Mouse (Mus musculus): Measurements from ENCODE around the gene Foxred2. TPM values are rescaled to one million over a fixed set of nuclear protein-coding genes. Genes with fewer than 3 reads are reported as not detected.

Foxred2 gene
- polyA plus RNA-seq, 1 experiment from 2014 or later: 4.9 TPM

- H3K4me3 ChIP-seq: no peak overlapping the region
- no peak overlapping the region for H3K27ac ChIP-seq
- no peaks in the 10 kb centered on the region for H3K27me3 ChIP-seq
- no peak overlapping the region for H3K9ac ChIP-seq
- no peak for ATAC-seq (ENCODE audit: low FRiP score)
- H3K4me1 ChIP-seq: peaks cover 22% of the 10 kb centered on the region
- 92% methylated on average over 2 of the region's 2 CpGs for WGBS
- peaks cover 55% of the 10 kb centered on the region for H3K36me3 ChIP-seq
- H3K9me3 ChIP-seq (replicated peaks): no peaks in the 10 kb centered on the region
- no peak overlapping the region for H3K4me2 ChIP-seq (replicated peaks)
Measured at GRCm38 (mm10) chr15:77925195-77925594, 31.3 kb downstream of the Foxred2 start.

- Histone ChIP-seq H3K4me3 (no peak overlapping the region), H3K9me3 (replicated peaks) (no peaks in the 10 kb centered on the region), H3K4me2 (replicated peaks) (no peak overlapping the region), H3K4me1 (peaks cover 13% of the 10 kb centered on the region), H3K27ac (no peak overlapping the region), H3K9ac (no peak overlapping the region), H3K27me3 (no peaks in the 10 kb centered on the region), H3K36me3 (peaks cover 71% of the 10 kb centered on the region)
- no peak for ATAC-seq (ENCODE audit: low FRiP score)
- WGBS: 74% methylated on average over 9 of the region's 9 CpGs
Measured at GRCm38 (mm10) chr15:77923267-77924035, 33.1 kb downstream of the Foxred2 start.

- no peak for ATAC-seq (ENCODE audit: low FRiP score)
- Histone ChIP-seq H3K27me3 (no peaks in the 10 kb centered on the region), H3K36me3 (peaks cover 71% of the 10 kb centered on the region), H3K4me3 (no peak overlapping the region), H3K9ac (no peak overlapping the region), H3K9me3 (replicated peaks) (no peaks in the 10 kb centered on the region), H3K4me2 (replicated peaks) (no peak overlapping the region), H3K4me1 (peaks cover 7% of the 10 kb centered on the region), H3K27ac (no peak overlapping the region)
- 86% methylated on average over 9 of the region's 9 CpGs for WGBS
Measured at GRCm38 (mm10) chr15:77922710-77923109, 33.8 kb downstream of the Foxred2 start.

- Histone ChIP-seq H3K27me3 (no peaks in the 10 kb centered on the region), H3K27ac (no peak overlapping the region), H3K9me3 (replicated peaks) (no peaks in the 10 kb centered on the region), H3K4me1 (no peaks in the 10 kb centered on the region), H3K4me2 (replicated peaks) (no peak overlapping the region), H3K9ac (no peak overlapping the region), H3K4me3 (no peak overlapping the region), H3K36me3 (peaks cover 74% of the 10 kb centered on the region)
- 93% methylated on average over 6 of the region's 6 CpGs for WGBS
- ATAC-seq (ENCODE audit: low FRiP score): no peak
Measured at GRCm38 (mm10) chr15:77921636-77922035, 34.9 kb downstream of the Foxred2 start.

GRCm38 (mm10) chr15:77920511-77921462 lies 35.7 kb downstream of the Foxred2 start:
- no peaks in the 10 kb centered on the region for H3K4me1 ChIP-seq
- no peak overlapping the region for H3K4me2 ChIP-seq (replicated peaks)
- no peak overlapping the region for H3K9ac ChIP-seq
- no peaks in the 10 kb centered on the region for H3K9me3 ChIP-seq (replicated peaks)
- no peak overlapping the region for H3K27ac ChIP-seq
- ATAC-seq (ENCODE audit: low FRiP score): no peak
- WGBS: 79% methylated on average over 10 of the region's 10 CpGs
- H3K27me3 ChIP-seq: no peaks in the 10 kb centered on the region
- H3K4me3 ChIP-seq: no peak overlapping the region
- H3K36me3 ChIP-seq: peaks cover 75% of the 10 kb centered on the region

- no peak overlapping the region for H3K4me2 ChIP-seq (replicated peaks)
- H3K4me1 ChIP-seq: no peaks in the 10 kb centered on the region
- no peaks in the 10 kb centered on the region for H3K27me3 ChIP-seq
- 91% methylated on average over 12 of the region's 12 CpGs for WGBS
- H3K27ac ChIP-seq: no peak overlapping the region
- no peak for ATAC-seq (ENCODE audit: low FRiP score)
- H3K4me3 ChIP-seq: no peak overlapping the region
- peaks cover 80% of the 10 kb centered on the region for H3K36me3 ChIP-seq
- no peak overlapping the region for H3K9ac ChIP-seq
- H3K9me3 ChIP-seq (replicated peaks): no peaks in the 10 kb centered on the region
Measured at GRCm38 (mm10) chr15:77919441-77919840, 37.1 kb downstream of the Foxred2 start.

GRCm38 (mm10) chr15:77916851-77917544 lies 39.5 kb downstream of the Foxred2 start:
- Histone ChIP-seq H3K36me3 (peaks cover 63% of the 10 kb centered on the region), H3K9me3 (replicated peaks) (no peaks in the 10 kb centered on the region), H3K4me1 (no peaks in the 10 kb centered on the region), H3K4me3 (no peak overlapping the region), H3K4me2 (replicated peaks) (no peak overlapping the region), H3K27ac (no peak overlapping the region), H3K27me3 (no peaks in the 10 kb centered on the region), H3K9ac (no peak overlapping the region)
- ATAC-seq (ENCODE audit: low FRiP score): peak; percentile 38; the same call in 1 of the 2 replicates
- 38% methylated on average over 8 of the region's 8 CpGs for WGBS

- Histone ChIP-seq H3K4me1 (no peaks in the 10 kb centered on the region), H3K4me3 (no peak overlapping the region), H3K9ac (no peak overlapping the region), H3K27ac (no peak overlapping the region), H3K4me2 (replicated peaks) (no peak overlapping the region), H3K27me3 (no peaks in the 10 kb centered on the region), H3K36me3 (peaks cover 50% of the 10 kb centered on the region), H3K9me3 (replicated peaks) (no peaks in the 10 kb centered on the region)
- 92% methylated on average over 4 of the region's 4 CpGs for WGBS
- ATAC-seq (ENCODE audit: low FRiP score): no peak
Measured at GRCm38 (mm10) chr15:77915287-77915686, 41.2 kb downstream of the Foxred2 start.

GRCm38 (mm10) chr15:77914507-77914906 lies 42.0 kb downstream of the Foxred2 start:
- 95% methylated on average over 3 of the region's 3 CpGs for WGBS
- Histone ChIP-seq H3K9ac (no peak overlapping the region), H3K4me2 (replicated peaks) (no peak overlapping the region), H3K36me3 (peaks cover 42% of the 10 kb centered on the region), H3K4me3 (no peak overlapping the region), H3K4me1 (no peaks in the 10 kb centered on the region), H3K27me3 (no peaks in the 10 kb centered on the region), H3K9me3 (replicated peaks) (no peaks in the 10 kb centered on the region), H3K27ac (no peak overlapping the region)
- no peak for ATAC-seq (ENCODE audit: low FRiP score)

- Histone ChIP-seq H3K9me3 (replicated peaks) (no peaks in the 10 kb centered on the region), H3K4me2 (replicated peaks) (no peak overlapping the region), H3K9ac (no peak overlapping the region), H3K36me3 (peaks cover 33% of the 10 kb centered on the region), H3K4me1 (no peaks in the 10 kb centered on the region), H3K4me3 (no peak overlapping the region), H3K27ac (0 out of 2 replicates have a peak overlapping the region, but pooled peaks have one; percentile 17), H3K27me3 (no peaks in the 10 kb centered on the region)
- 86% methylated on average over 8 of the region's 8 CpGs for WGBS
- no peak for ATAC-seq (ENCODE audit: low FRiP score)
Measured at GRCm38 (mm10) chr15:77913054-77913453, 43.5 kb downstream of the Foxred2 start.

- H3K27ac ChIP-seq: 0 out of 2 replicates have a peak overlapping the region, but pooled peaks have one; percentile 17
- H3K9ac ChIP-seq: no peak overlapping the region
- peaks cover 33% of the 10 kb centered on the region for H3K36me3 ChIP-seq
- no peak for ATAC-seq (ENCODE audit: low FRiP score)
- H3K9me3 ChIP-seq (replicated peaks): no peaks in the 10 kb centered on the region
- no peaks in the 10 kb centered on the region for H3K27me3 ChIP-seq
- no peak overlapping the region for H3K4me2 ChIP-seq (replicated peaks)
- H3K4me1 ChIP-seq: no peaks in the 10 kb centered on the region
- no peak overlapping the region for H3K4me3 ChIP-seq
- 59% methylated on average over 7 of the region's 7 CpGs for WGBS
Measured at GRCm38 (mm10) chr15:77912585-77912984, 43.9 kb downstream of the Foxred2 start.

GRCm38 (mm10) chr15:77912048-77912447 lies 44.5 kb downstream of the Foxred2 start:
- 60% methylated on average over 5 of the region's 5 CpGs for WGBS
- H3K9ac ChIP-seq: no peak overlapping the region
- no peaks in the 10 kb centered on the region for H3K27me3 ChIP-seq
- peaks cover 33% of the 10 kb centered on the region for H3K36me3 ChIP-seq
- no peak overlapping the region for H3K27ac ChIP-seq
- no peak overlapping the region for H3K4me3 ChIP-seq
- H3K4me1 ChIP-seq: no peaks in the 10 kb centered on the region
- no peak overlapping the region for H3K4me2 ChIP-seq (replicated peaks)
- ATAC-seq (ENCODE audit: low FRiP score): no peak
- no peaks in the 10 kb centered on the region for H3K9me3 ChIP-seq (replicated peaks)
